Mouse (Mus musculus) heart, postnatal 4 days (tissue): ENCODE data around the gene Cadps. TPM values are rescaled to one million over a fixed set of nuclear protein-coding genes. Genes with fewer than 3 reads are reported as not detected.
A peak's percentile ranks its signal among the peaks of the same experiment; 100 is the strongest.

Source experiments
- DNase-seq: peaks from one replicate; pipeline ENCODE4 v3.0.0; 2021
- total RNA-seq, 2 experiments: library from RNA; stranded (reverse); gene quantifications; 2 replicates each; pipeline ENCODE4 v1.2.3; 2021

Gene Cadps
- total RNA-seq, 2 experiments from 2014 or later: 0.47 to 0.52 TPM

- DNase-seq: peak; percentile 14
Measured at GRCm38 (mm10) chr14:12462206-12462605, 360.7 kb downstream of the Cadps start.

- no peak for DNase-seq
Measured at GRCm38 (mm10) chr14:12459700-12460099, 363.2 kb downstream of the Cadps start.

GRCm38 (mm10) chr14:12455064-12455591 is 367.8 kb downstream of the Cadps start:
- DNase-seq: no peak

- no peak for DNase-seq
Measured at GRCm38 (mm10) chr14:12450807-12451206, 372.1 kb downstream of the Cadps start.

- DNase-seq: no peak
Measured at GRCm38 (mm10) chr14:12448883-12449282, 374.0 kb downstream of the Cadps start.

- no peak for DNase-seq
Measured at GRCm38 (mm10) chr14:12441019-12441418, 381.9 kb downstream of the Cadps start.

- DNase-seq: no peak
Measured at GRCm38 (mm10) chr14:12437976-12438375, 384.9 kb downstream of the Cadps start.

GRCm38 (mm10) chr14:12437422-12437821 is 385.5 kb downstream of the Cadps start:
- no peak for DNase-seq

GRCm38 (mm10) chr14:12436903-12437368 is 385.9 kb downstream of the Cadps start:
- no peak for DNase-seq

GRCm38 (mm10) chr14:12428021-12428654 is 394.7 kb downstream of the Cadps start:
- DNase-seq: no peak

GRCm38 (mm10) chr14:12425311-12425710 is 397.6 kb downstream of the Cadps start:
- DNase-seq: no peak

- no peak for DNase-seq
Measured at GRCm38 (mm10) chr14:12410276-12410675, 412.6 kb downstream of the Cadps start.

GRCm38 (mm10) chr14:12409811-12410210 is 413.1 kb downstream of the Cadps start:
- DNase-seq: no peak

GRCm38 (mm10) chr14:12406588-12406987 is 416.3 kb downstream of the Cadps start:
- DNase-seq: no peak

GRCm38 (mm10) chr14:12405201-12405600 is 417.7 kb downstream of the Cadps start:
- no peak for DNase-seq

- no peak for DNase-seq
Measured at GRCm38 (mm10) chr14:12404724-12405123, 418.2 kb downstream of the Cadps start.

- no peak for DNase-seq
Measured at GRCm38 (mm10) chr14:12404052-12404451, 418.8 kb downstream of the Cadps start.

GRCm38 (mm10) chr14:12400116-12400515 is 422.8 kb downstream of the Cadps start:
- no peak for DNase-seq

GRCm38 (mm10) chr14:12397561-12397960 is 425.3 kb downstream of the Cadps start:
- no peak for DNase-seq

- DNase-seq: no peak
Measured at GRCm38 (mm10) chr14:12394318-12394717, 428.6 kb downstream of the Cadps start.

GRCm38 (mm10) chr14:12393271-12393861 is 429.5 kb downstream of the Cadps start:
- no peak for DNase-seq

GRCm38 (mm10) chr14:12391167-12391566 is 431.7 kb downstream of the Cadps start:
- DNase-seq: no peak

GRCm38 (mm10) chr14:12388806-12389436 is 434.0 kb downstream of the Cadps start:
- DNase-seq: no peak
